Mouse (Mus musculus) frontal cortex, postnatal 10 days (tissue): ENCODE measurements around the gene Ube4b.

Experiments used
- DNase-seq, 2 experiments: peaks; one replicate each; pipeline ENCODE4 v3.0.0; 2022; ENCODE audit warnings: low spot score in 2 of 2, mixed read lengths in 1 of 2

The Ube4b gene

GRCm38 (mm10) chr4:149339426-149340214 lies 86.9 kb downstream of the Ube4b start:
- DNase-seq: no peak

- peak in 1 of 2 experiments; percentile 18 for DNase-seq
Observed at GRCm38 (mm10) chr4:149338137-149338536, 88.4 kb downstream of the Ube4b start.

- DNase-seq: no peak
Observed at GRCm38 (mm10) chr4:149337353-149337752, 89.2 kb downstream of the Ube4b start.

- DNase-seq: no peak
Observed at GRCm38 (mm10) chr4:149336302-149336701, 90.2 kb downstream of the Ube4b start.

- no peak for DNase-seq
Observed at GRCm38 (mm10) chr4:149334881-149335280, 91.7 kb downstream of the Ube4b start.

GRCm38 (mm10) chr4:149332726-149333125 lies 93.8 kb downstream of the Ube4b start:
- no peak for DNase-seq

- no peak for DNase-seq
Observed at GRCm38 (mm10) chr4:149330495-149330894, 96.1 kb downstream of the Ube4b start.

DNA sequence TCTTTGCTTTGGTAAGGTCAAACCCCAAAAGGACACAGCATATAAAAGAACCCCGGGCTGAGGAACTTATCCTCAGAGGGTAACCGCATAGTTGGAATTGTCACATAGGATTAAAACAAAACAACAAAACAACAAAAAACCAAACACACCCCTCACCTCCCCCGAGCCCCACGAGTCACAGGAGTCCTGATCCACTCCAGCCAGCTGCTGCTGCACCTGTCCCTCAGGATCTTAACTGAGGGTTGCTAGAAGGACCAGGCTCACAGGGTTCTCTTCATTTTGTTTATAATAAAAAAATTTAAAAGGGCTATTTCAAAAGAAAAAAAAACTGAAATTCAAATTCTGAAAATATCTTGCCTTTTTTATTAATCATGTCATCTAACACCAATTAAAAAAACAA lies 97.8 kb downstream of the Ube4b start:
- DNase-seq: no peak

GRCm38 (mm10) chr4:149327281-149327680 lies 99.3 kb downstream of the Ube4b start:
- no peak for DNase-seq

DNA sequence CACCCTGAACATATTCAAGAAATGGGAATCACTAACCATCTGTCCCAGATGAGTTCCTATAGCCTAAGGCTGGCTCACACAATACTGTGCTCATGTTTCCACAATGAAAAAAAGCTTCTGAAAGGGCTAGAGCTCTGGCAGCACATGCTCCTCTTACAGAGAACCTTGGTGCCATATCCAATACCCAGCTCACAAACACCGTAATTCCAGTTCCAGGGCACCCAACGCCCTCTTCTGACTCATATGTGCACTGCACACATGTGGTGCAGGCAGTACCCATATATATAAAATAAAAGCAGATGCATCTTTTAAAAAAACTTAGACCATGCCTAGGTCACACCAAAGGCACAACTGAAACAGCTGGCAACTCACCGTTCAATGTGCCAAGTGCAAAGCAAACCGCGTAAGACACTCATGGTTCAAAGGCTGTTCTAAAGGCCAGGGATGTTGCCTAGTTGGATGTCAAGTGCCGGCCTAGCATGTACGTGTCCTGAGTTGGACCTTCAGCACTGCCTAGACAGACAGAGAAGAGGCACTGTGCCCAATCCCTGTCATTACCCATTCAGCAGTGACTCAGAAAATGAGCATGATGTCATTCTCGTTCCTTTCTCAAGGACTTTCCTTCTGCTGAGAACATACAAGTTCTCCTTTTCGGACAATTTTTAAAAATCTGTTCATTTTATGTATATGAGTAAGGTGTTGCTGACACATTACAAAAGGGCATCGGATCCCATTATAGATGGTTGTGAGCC lies 101.0 kb downstream of the Ube4b start:
- no peak for DNase-seq

DNA sequence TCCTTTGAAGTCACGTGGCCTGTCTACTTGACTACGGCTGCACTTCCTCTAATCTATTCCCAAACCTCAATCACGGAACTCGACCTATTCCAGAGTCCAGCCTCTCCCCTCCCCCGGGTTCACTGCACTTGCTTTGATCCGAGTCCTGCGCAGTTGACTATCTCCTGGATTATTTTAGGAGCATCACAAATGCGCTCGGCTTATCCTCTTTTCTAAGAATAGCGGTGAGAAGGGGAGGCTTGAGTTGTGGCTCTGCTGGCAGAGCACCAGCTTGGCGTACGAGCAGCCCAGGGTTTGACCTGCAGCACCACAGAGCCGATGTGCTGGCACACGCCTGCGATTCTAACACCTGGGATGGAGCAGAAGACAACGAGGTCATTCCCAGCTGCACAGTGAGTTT lies 102.8 kb downstream of the Ube4b start:
- DNase-seq: no peak

DNA sequence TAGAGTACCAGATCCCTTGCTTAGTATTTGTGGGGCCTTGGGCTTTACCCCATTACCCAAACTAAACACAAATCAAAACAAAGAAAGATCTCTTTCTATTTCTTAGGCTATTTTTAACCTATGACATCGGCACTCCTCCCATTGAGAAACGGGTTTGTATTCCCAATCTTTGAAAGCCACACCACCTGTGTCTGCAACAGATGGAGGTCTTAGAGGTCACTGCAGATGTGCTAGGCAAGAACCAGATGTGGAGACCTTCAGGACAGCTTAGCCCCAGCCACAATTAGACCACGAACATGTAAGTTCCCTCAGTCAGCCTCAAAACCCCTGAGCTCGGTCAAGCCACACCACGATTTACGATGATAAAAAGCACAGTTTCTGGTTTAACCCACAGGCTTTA lies 103.8 kb downstream of the Ube4b start:
- no peak for DNase-seq

DNA sequence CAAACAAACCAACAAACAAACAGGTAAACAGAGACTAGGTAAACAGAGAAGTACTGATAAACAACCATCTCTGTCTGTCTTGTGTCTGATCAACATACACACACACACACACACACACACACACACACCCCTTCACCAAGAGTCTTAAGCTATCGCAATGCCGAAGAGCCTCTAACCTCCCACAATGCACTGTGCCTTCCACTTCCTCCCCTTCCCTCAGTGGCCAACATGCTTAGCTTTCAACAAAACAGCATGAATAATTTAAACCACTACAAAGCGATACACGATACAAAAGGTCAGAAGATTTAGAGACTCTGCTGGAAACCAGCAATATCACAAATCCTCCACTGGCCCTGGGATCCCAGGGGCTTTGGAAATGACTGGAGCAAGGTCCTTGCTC lies 104.3 kb downstream of the Ube4b start:
- no peak for DNase-seq

- no peak for DNase-seq
Observed at GRCm38 (mm10) chr4:149319088-149319487, 107.5 kb downstream of the Ube4b start.

GRCm38 (mm10) chr4:149317387-149317786 lies 109.2 kb downstream of the Ube4b start:
- no peak for DNase-seq

DNA sequence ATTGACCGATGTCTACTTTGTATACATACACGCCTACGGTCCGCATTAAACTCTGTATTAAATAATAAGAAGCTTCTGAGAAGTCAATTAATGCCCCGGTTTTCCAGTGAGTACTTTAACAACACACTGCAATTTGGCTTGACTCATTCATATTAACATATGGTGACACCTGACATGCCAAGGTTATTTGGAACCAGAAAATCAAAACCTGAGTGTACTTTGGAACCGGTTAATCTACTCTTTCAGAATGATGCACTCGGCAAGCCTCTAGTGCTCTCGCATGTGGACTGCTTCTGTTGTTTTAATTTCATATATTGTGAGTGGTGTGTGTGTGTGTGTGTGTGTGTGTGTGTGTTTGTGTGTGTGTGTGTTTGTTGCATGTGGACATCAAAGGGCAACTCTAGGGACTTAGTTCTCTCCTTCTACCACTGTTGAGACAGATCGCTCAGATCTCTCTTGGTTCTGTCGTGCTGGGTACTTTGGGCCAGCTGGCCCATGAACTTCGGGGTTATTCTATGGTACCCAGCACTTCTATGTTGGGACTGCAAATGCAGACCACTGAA lies 112.2 kb downstream of the Ube4b start:
- no peak for DNase-seq

DNA sequence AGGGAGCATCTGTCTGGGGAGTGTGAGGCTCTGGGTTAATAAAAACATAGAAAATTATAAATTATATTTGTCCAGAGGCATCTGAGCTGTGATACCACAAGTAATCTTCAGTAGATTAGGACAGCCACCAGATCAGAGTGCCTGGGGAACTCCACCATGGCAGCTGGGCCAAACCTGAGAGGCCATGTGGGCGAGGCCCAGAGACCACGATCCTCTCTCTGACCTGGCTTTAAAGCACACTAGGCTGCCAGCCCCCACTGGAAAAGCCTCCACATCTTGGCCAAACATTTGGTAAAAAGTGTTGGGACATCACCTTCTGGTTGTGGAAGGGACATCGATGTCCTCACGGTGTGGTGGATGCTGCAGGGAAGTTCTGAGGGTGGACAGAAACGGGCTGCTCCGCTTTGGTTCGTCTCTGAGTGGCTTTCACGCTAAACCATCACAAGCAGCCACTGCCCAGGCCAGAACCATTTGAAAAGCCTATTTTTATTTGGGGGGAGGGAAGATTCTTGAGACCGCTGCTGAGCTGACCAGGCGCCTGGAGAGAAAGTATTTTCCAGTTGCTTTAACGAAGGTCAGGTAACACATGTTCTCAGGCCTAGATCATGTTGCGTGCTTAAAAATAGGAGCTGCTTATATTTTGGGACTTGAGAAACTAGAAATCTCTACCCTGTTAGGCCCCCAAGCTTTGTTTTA lies 112.8 kb downstream of the Ube4b start:
- no peak for DNase-seq

DNA sequence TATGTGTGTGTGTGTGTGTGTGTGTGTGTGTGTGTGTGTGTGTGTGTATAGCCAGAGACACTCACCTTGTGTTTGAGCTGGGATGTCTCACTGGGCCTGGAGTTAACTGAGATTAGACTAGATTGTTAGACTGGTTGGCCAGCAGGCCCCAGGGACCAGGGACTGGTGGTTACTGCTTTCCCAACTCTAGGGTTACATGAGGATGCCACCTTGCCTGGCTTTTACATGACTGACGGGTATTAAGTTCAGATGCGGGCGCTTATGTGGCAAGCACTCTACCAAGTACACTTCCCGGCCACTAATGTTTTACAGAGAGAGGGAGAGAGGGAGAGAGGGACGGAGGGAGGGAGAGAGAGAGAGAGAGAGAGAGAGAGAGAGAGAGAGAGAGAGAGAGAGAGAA lies 114.6 kb downstream of the Ube4b start:
- DNase-seq: no peak

- no peak for DNase-seq
Observed at GRCm38 (mm10) chr4:149308491-149308820, 118.1 kb downstream of the Ube4b start.

DNA sequence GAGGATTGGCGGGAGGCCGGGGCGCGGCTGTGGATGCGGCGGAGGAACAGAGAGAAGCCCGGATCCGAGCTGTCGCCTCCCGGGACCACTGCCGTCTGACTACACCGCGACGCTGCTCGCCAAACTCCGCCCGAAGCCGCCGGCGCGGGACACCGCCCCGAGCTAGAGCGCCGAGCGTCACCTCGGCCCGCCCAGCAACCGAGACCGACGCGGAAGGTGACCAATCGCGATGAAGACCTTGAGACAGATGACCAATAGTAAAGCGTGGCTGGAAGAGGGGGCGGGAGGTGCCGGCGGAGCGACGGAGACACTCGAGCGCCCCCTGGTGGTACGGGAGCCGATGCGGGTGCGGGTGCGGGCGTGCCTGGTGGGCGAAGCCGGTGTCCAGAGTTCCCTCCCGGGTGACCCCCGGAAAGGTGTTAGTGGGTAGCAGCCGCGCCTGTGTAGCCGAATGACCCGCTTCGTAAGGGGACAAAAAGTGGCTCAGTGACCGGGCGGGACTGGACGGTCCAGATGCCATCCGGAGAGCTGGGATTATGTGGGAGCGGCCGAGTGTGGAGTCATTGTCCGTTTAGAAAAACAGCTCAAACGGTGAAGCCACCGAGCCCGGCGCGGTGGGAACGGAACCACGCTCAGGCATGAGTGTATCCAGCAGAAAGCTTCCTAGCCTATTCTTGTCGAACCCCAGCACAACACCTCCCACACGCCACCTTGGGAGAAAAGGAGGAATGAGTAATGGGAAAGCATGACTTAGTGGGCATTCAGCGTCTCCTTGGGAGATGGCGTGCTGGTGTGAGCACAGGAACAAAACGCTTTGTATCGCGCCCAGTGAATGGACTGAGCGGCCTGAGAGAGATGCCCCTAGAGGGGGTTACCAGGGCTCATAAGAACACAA lies 118.7 kb downstream of the Ube4b start, which contains the start of gene Kif1b:
Gene Kif1b, minus strand, starts transcription at position 98 of the 895 bp plus-strand sequence.
- peak; percentile 96 to 99 for DNase-seq
